24 mouse cellular contexts compared by ENCODE assay signal in the genomic region with DNA sequence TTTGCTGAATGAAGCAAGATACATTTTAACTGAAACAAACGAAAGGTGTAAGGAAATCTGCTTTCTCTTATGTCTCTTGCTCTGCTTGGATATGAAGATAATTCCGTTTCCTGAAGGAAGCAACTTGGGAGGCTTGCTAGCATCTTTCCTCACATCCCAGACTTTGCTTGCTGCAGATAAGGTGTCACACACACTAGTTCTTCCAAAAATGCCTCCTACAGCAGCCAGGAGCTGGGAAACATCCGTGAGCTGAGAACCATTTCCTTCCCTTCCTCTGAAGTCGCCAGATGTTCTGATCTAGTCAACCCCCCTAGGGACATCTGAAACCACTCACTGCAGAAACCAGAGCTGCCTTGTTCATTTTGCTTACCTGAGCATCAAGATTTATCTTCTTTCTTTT.
"Had no signal": no experiment of that assay in that cellular context is flagged by ENCODE, and none has a peak within 500 bp of the region (broad histone marks: within the 10 kb centered on the region; RNA-seq: fewer than 3 reads in every experiment).

No protein-coding gene starts in this region.

- H3K4me1 ChIP-seq: kidney, embryonic 15.5 days; limb, embryonic 12.5 days; liver, embryonic 12.5 days; liver, embryonic 15.5 days; lung, embryonic 15.5 days; megakaryocyte, embryonic 14.5 days; midbrain, embryonic 10.5 days; midbrain, embryonic 13.5 days; neural tube, embryonic 12.5 days; neural tube, embryonic 15.5 days had no signal

- DNase-seq: kidney, adult 8-10 months; kidney, postnatal 10 days; kidney, postnatal 36 days; layer of hippocampus, postnatal 36 days; liver; lung, adult 18-20 months; lung, postnatal 10 days; lung, postnatal 36 days; right cerebral cortex, adult 18-20 months; right cerebral cortex, postnatal 14 days; right cerebral cortex, postnatal 4 days; thymus, postnatal 25 days had no signal

- H3K4me3 ChIP-seq: kidney, embryonic 15.5 days; left cerebral cortex, adult 2 months; limb, embryonic 12.5 days; liver, embryonic 12.5 days; liver, embryonic 15.5 days; lung, embryonic 15.5 days; megakaryocyte, embryonic 14.5 days; midbrain, embryonic 10.5 days; midbrain, embryonic 13.5 days; neural tube, embryonic 12.5 days; neural tube, embryonic 15.5 days had no signal

- H3K4me2 ChIP-seq: kidney, embryonic 15.5 days; limb, embryonic 12.5 days; liver, embryonic 12.5 days; liver, embryonic 15.5 days; lung, embryonic 15.5 days; midbrain, embryonic 13.5 days; neural tube, embryonic 12.5 days; neural tube, embryonic 15.5 days had no signal

- H3K27ac ChIP-seq: kidney, embryonic 15.5 days; left cerebral cortex, adult 2 months; limb, embryonic 12.5 days; liver, embryonic 12.5 days; liver, embryonic 15.5 days; lung, embryonic 15.5 days; midbrain, embryonic 10.5 days; midbrain, embryonic 13.5 days; neural tube, embryonic 12.5 days; neural tube, embryonic 15.5 days; stomach, postnatal 0 days had no signal

- H3K27me3 ChIP-seq: kidney, embryonic 15.5 days; liver, embryonic 12.5 days; liver, embryonic 15.5 days; lung, embryonic 15.5 days; midbrain, embryonic 13.5 days; neural tube, embryonic 12.5 days; neural tube, embryonic 15.5 days had no signal

- ATAC-seq: liver, embryonic 12.5 days; midbrain, embryonic 13.5 days had no signal

- H3K9ac ChIP-seq: kidney, embryonic 15.5 days; limb, embryonic 12.5 days; liver, embryonic 12.5 days; liver, embryonic 15.5 days; lung, embryonic 15.5 days; midbrain, embryonic 13.5 days; neural tube, embryonic 12.5 days; neural tube, embryonic 15.5 days had no signal

- H3K36me3 ChIP-seq: kidney, embryonic 15.5 days; limb, embryonic 12.5 days; liver, embryonic 12.5 days; liver, embryonic 15.5 days; lung, embryonic 15.5 days; midbrain, embryonic 10.5 days; midbrain, embryonic 13.5 days; neural tube, embryonic 12.5 days; neural tube, embryonic 15.5 days had no signal

- H3K9me3 ChIP-seq: kidney, embryonic 15.5 days; liver, embryonic 12.5 days; liver, embryonic 15.5 days; lung, embryonic 15.5 days; midbrain, embryonic 10.5 days; midbrain, embryonic 13.5 days; neural tube, embryonic 12.5 days; neural tube, embryonic 15.5 days had no signal
